27 mouse cellular contexts compared by ENCODE assay signal in the genomic region with DNA sequence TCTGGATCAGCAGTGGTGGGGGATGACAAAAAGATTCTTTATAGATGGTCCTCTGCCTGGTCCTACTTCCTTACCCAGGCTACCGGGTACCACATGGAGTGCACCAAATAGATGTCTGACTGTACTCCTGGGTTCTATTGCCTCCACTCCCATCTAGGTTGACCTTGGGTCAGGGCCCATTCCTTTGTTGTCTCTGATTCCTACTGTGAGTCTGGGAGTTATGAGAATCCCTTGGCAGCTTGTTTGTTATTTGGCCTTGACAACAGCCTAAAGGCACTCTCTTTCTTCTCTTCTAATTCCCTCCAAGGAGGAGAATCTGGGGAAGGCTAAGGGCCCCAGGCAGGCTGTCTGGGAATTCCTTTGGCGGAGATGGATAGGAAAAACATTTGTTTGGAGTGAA.
DNase-seq lines count a peak whose midpoint lies in the region; ATAC-seq lines count a peak whose summit lies in the region.
"Had no signal": no experiment of that assay in that cellular context is flagged by ENCODE, and none has a peak within 500 bp of the region (broad histone marks: within the 10 kb centered on the region; RNA-seq: fewer than 3 reads in every experiment).

No protein-coding gene starts in this region.

- H3K9me3 ChIP-seq in forebrain, embryonic 10.5 days, result no peaks in the 10 kb centered on the region
- H3K9me3 ChIP-seq in forebrain, embryonic 16.5 days (ENCODE audit: control insufficient read depth, low read length), result no peaks in the 10 kb centered on the region
- no peaks in the 10 kb centered on the region for H3K9me3 ChIP-seq in hindbrain, embryonic 10.5 days
- H3K9me3 ChIP-seq: forebrain, embryonic 12.5 days; limb, embryonic 13.5 days; liver, embryonic 12.5 days; midbrain, embryonic 12.5 days; neural tube, embryonic 15.5 days; stomach, embryonic 15.5 days had no signal

- DNase-seq in forebrain, embryonic 10.5 days (ENCODE audit: extremely low spot score, low spot score), result no peak
- DNase-seq in testis, postnatal 14 days (ENCODE audit: low spot score), result peak; percentile 60
- DNase-seq in testis, postnatal 10 days (ENCODE audit: low spot score), result no peak
- peak; percentile 36 for DNase-seq in adrenal gland, postnatal 10 days
- DNase-seq in hindbrain, embryonic 10.5 days (ENCODE audit: low spot score), result no peak
- DNase-seq: B cell, adult 2 months; cerebellum, adult 8-10 months; cerebellum, postnatal 25 days; gastrocnemius, postnatal 10 days; heart, postnatal 14 days; kidney, adult 2 months; kidney, postnatal 4 days; liver, postnatal 0 days; lung, postnatal 36 days; thymus, adult 18-20 months; thymus, postnatal 25 days had no signal

- H3K27ac ChIP-seq in forebrain, embryonic 10.5 days, result 0 out of 2 replicates have a peak overlapping the region, but pooled peaks have one; percentile 1
- no peak overlapping the region for H3K27ac ChIP-seq in forebrain, embryonic 16.5 days (ENCODE audit: low read length)
- no peak overlapping the region for H3K27ac ChIP-seq in hindbrain, embryonic 10.5 days
- H3K27ac ChIP-seq: forebrain, embryonic 12.5 days; limb, embryonic 13.5 days; liver, embryonic 12.5 days; midbrain, embryonic 12.5 days; neural tube, embryonic 15.5 days; stomach, embryonic 15.5 days had no signal

- H3K9ac ChIP-seq in forebrain, embryonic 16.5 days (replicated peaks; ENCODE audit: low read depth, low read length), result no peak overlapping the region
- H3K9ac ChIP-seq: forebrain, embryonic 12.5 days; limb, embryonic 13.5 days; liver, embryonic 12.5 days; liver, postnatal 0 days; midbrain, embryonic 12.5 days; neural tube, embryonic 15.5 days; stomach, embryonic 15.5 days had no signal

- H3K36me3 ChIP-seq in forebrain, embryonic 10.5 days (replicated peaks), result no peaks in the 10 kb centered on the region
- H3K36me3 ChIP-seq in forebrain, embryonic 16.5 days (ENCODE audit: control insufficient read depth, insufficient read depth), result no peaks in the 10 kb centered on the region
- H3K36me3 ChIP-seq in hindbrain, embryonic 10.5 days, result no peaks in the 10 kb centered on the region
- H3K36me3 ChIP-seq: forebrain, embryonic 12.5 days; limb, embryonic 13.5 days; liver, embryonic 12.5 days; midbrain, embryonic 12.5 days; neural tube, embryonic 15.5 days; stomach, embryonic 15.5 days had no signal

- no peak overlapping the region for H3K4me3 ChIP-seq in forebrain, embryonic 10.5 days
- no peak overlapping the region for H3K4me3 ChIP-seq in forebrain, embryonic 16.5 days (replicated peaks; ENCODE audit: low read length)
- no peak overlapping the region for H3K4me3 ChIP-seq in hindbrain, embryonic 10.5 days
- H3K4me3 ChIP-seq: erythroblast, embryonic 14.5 days; forebrain, embryonic 12.5 days; limb, embryonic 13.5 days; liver, embryonic 12.5 days; midbrain, embryonic 12.5 days; neural tube, embryonic 15.5 days; stomach, embryonic 15.5 days had no signal

- no peaks in the 10 kb centered on the region for H3K27me3 ChIP-seq in forebrain, embryonic 10.5 days (ENCODE audit: poor library complexity, severe bottlenecking)
- no peaks in the 10 kb centered on the region for H3K27me3 ChIP-seq in forebrain, embryonic 16.5 days (replicated peaks; ENCODE audit: control insufficient read depth, insufficient read depth, low read length)
- H3K27me3 ChIP-seq in hindbrain, embryonic 10.5 days (ENCODE audit: insufficient read depth, poor library complexity, severe bottlenecking), result no peaks in the 10 kb centered on the region
- H3K27me3 ChIP-seq: CH12.LX; forebrain, embryonic 12.5 days; liver, embryonic 12.5 days; midbrain, embryonic 12.5 days; neural tube, embryonic 15.5 days; stomach, embryonic 15.5 days had no signal

- WGBS in forebrain, embryonic 10.5 days, result 74% methylated on average over 2 of the region's 2 CpGs
- WGBS in forebrain, embryonic 16.5 days, result 73% methylated on average over 2 of the region's 2 CpGs
- 59% methylated on average over 2 of the region's 2 CpGs for WGBS in hindbrain, embryonic 10.5 days

- H3K4me2 ChIP-seq in forebrain, embryonic 16.5 days (ENCODE audit: low read length), result no peak overlapping the region
- H3K4me2 ChIP-seq: forebrain, embryonic 12.5 days; limb, embryonic 13.5 days; liver, embryonic 12.5 days; midbrain, embryonic 12.5 days; neural tube, embryonic 15.5 days; stomach, embryonic 15.5 days had no signal

- H3K4me1 ChIP-seq in forebrain, embryonic 10.5 days, result peaks cover 39% of the 10 kb centered on the region
- peaks cover 7% of the 10 kb centered on the region; the same call in 1 of the 2 replicates for H3K4me1 ChIP-seq in forebrain, embryonic 16.5 days (replicated peaks; ENCODE audit: control insufficient read depth, insufficient read depth, low read length)
- H3K4me1 ChIP-seq in hindbrain, embryonic 10.5 days (replicated peaks), result peaks cover 47% of the 10 kb centered on the region
- H3K4me1 ChIP-seq: limb, embryonic 13.5 days; liver, embryonic 12.5 days; stomach, embryonic 15.5 days had no signal

- no peak for ATAC-seq in forebrain, embryonic 16.5 days
- no peak for ATAC-seq in CD4-positive, CD25-positive, alpha-beta regulatory T cell, adult 4 months
- ATAC-seq: hindbrain, embryonic 16.5 days; liver, embryonic 12.5 days; liver, postnatal 0 days had no signal

Comparison
In these comparisons a context has a peak if more than half of its experiments do, and no peak if none do; other contexts are left out.
1. DNase-seq: peak in testis, postnatal 14 days (single experiment) and adrenal gland, postnatal 10 days (single experiment); none in forebrain, embryonic 10.5 days (single experiment), testis, postnatal 10 days (single experiment) and hindbrain, embryonic 10.5 days (single experiment).